Mouse (Mus musculus) lung, embryonic 14.5 days (tissue): ENCODE results near the gene 2210016L21Rik. TPM values are rescaled to one million over a fixed set of nuclear protein-coding genes. Genes with fewer than 3 reads are reported as not detected.

Experiments used
- ATAC-seq: fragments of 200-750 bp; cut with Nextera tagmentation; 2 replicates; pipeline ENCODE4 v1.8.0; 2017; ENCODE audit warnings: mild to moderate bottlenecking, moderate TSS enrichment, moderate library complexity; ENCODE audit not compliant: insufficient read depth
- DNase-seq: peaks from one replicate; pipeline ENCODE4 v3.0.0-alpha.2; 2015
- H3K27ac ChIP-seq: fragments of 300-500 bp; sonication (generic); 2 replicates; pipeline ENCODE4 v1.5.1; 2014; ENCODE audit warnings: low read depth, mild to moderate bottlenecking, moderate library complexity
- H3K27me3 ChIP-seq: fragments of 300-500 bp; sonication (generic); 2 replicates; pipeline ENCODE4 v1.6.1; 2014; ENCODE audit warnings: low read length, control low read depth; ENCODE audit not compliant: insufficient read depth
- H3K36me3 ChIP-seq: fragments of 300-500 bp; sonication (generic); 2 replicates; pipeline ENCODE4 v1.6.1; 2014; ENCODE audit warnings: control low read depth; ENCODE audit not compliant: insufficient read depth
- H3K4me1 ChIP-seq: fragments of 300-500 bp; sonication (generic); 2 replicates; pipeline ENCODE4 v1.6.1; 2014; ENCODE audit warnings: antibody characterized with exemption, control low read depth; ENCODE audit not compliant: insufficient read depth
- H3K4me2 ChIP-seq: fragments of 300-500 bp; sonication (generic); 2 replicates; pipeline ENCODE4 v1.6.1; 2014; ENCODE audit warnings: mild to moderate bottlenecking
- H3K4me3 ChIP-seq: fragments of 300-500 bp; sonication (generic); 2 replicates; pipeline ENCODE4 v1.5.1; 2014; ENCODE audit warnings: low read depth, low read length
- H3K9ac ChIP-seq: fragments of 300-500 bp; sonication (generic); 2 replicates; pipeline ENCODE4 v1.6.1; 2014
- H3K9me3 ChIP-seq: fragments of 300-500 bp; sonication (generic); 2 replicates; pipeline ENCODE4 v1.6.1; 2016; ENCODE audit warnings: low read depth, low read length, control low read depth
- CTCF ChIP-seq: IDR thresholded peaks from 2 replicates; pipeline ENCODE4 v1.5.1; 2016; ENCODE audit warnings: antibody characterized with exemption, low read depth
- WGBS: fragments of 180-500 bp; shearing (Covaris S2); extraction: QIAGEN DNeasy Blood & Tissue Kit; methylation state at CpG from one replicate; pipeline ENCODE4 v1.1.7; 2014; 5-methylcytosine and 5-hydroxymethylcytosine counted together
- polyA plus RNA-seq: library from polyadenylated mRNA; unstranded; fragments of >200 nt; fragmentation: Nextera tagmentation; extraction: Ambion mirVana; gene quantifications from 2 replicates; pipeline ENCODE4 v1.2.1, GENCODE M21; 2014

2210016L21Rik gene
- polyA plus RNA-seq, 1 experiment from 2014 or later: 44.3 TPM

DNA sequence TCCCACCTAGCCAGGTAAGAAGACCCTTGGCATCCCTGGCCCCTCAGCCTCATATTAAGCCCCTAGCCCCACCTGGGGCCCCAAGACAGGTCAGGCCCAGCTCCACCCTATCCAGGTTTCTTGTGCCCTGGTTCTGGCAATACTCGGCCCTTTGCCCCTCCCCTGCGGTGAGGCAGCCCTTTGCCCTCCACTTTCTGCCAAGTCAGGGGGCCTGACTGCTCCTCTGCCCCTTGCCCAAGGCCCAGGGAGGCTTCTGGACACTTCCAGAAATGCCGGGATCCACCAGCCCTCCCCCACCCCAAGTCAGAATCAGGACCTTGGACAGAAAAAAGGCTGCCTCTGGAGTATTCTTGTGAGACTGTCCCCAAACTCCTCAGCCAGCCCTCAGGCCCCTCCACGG lies 27.1 kb downstream of the 2210016L21Rik start:
- Histone ChIP-seq H3K4me3 (no peak overlapping the region), H3K4me2 (no peak overlapping the region), H3K9ac (no peak overlapping the region), H3K36me3 (no peaks in the 10 kb centered on the region), H3K4me1 (no peaks in the 10 kb centered on the region), H3K27me3 (0 out of 2 replicates have a peak, but pooled peaks cover 4% of the 10 kb centered on the region), H3K9me3 (no peaks in the 10 kb centered on the region), H3K27ac (no peak overlapping the region)
- no peak for TF ChIP-seq CTCF
- DNase-seq (no peak), ATAC-seq (no peak)
- 6% methylated on average over 4 of the region's 4 CpGs for WGBS

GRCm38 (mm10) chr5:114969609-114970215 lies 27.8 kb downstream of the 2210016L21Rik start:
- H3K27me3 ChIP-seq: 0 out of 2 replicates have a peak, but pooled peaks cover 4% of the 10 kb centered on the region
- TF ChIP-seq CTCF: no peak
- H3K9ac ChIP-seq: no peak overlapping the region
- WGBS: 50% methylated on average over 13 of the region's 13 CpGs
- no peaks in the 10 kb centered on the region for H3K36me3 ChIP-seq
- ATAC-seq (no peak), DNase-seq (no peak)
- no peak overlapping the region for H3K4me2 ChIP-seq
- no peaks in the 10 kb centered on the region for H3K9me3 ChIP-seq
- H3K27ac ChIP-seq: no peak overlapping the region
- no peak overlapping the region for H3K4me3 ChIP-seq
- no peaks in the 10 kb centered on the region for H3K4me1 ChIP-seq

DNA sequence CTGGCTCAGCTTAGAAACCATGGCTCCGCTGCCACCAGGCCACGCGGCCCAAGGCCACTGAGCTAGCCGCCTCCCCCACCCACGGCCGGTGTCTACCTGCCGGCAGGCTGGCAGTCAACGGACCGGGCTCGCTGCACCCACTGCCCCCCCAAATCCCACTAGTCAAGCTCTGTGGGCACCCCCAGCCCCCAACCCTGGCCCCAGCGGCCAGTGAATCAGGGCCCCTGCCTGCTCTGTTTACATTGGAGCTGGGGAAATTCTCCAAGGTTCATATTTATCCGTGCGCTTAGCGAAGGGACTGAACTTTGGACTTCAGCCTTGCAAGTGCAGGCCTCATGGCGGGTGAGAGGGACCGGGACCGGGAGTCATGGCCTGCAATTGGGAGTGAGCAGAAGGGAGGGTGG lies 28.9 kb downstream of the 2210016L21Rik start, which contains the start of gene Hnf1a:
TSS of gene Hnf1a (minus strand) at position 271 of the 404 bp plus-strand sequence.
- Histone ChIP-seq H3K9ac (no peak within 1 kb of the TSS), H3K4me3 (no peak within 1 kb of the TSS), H3K27ac (no peak within 1 kb of the TSS), H3K27me3 (0 out of 2 replicates have a peak, but pooled peaks cover 4% of the 10 kb centered on the region), H3K36me3 (no peaks in the 10 kb centered on the region), H3K9me3 (no peaks in the 10 kb centered on the region), H3K4me1 (no peaks in the 10 kb centered on the region), H3K4me2 (no peak within 1 kb of the TSS)
- 47% methylated on average over 17 of the region's 17 CpGs for WGBS
- DNase-seq (no peak), ATAC-seq (no peak)
- TF ChIP-seq CTCF: no peak

DNA sequence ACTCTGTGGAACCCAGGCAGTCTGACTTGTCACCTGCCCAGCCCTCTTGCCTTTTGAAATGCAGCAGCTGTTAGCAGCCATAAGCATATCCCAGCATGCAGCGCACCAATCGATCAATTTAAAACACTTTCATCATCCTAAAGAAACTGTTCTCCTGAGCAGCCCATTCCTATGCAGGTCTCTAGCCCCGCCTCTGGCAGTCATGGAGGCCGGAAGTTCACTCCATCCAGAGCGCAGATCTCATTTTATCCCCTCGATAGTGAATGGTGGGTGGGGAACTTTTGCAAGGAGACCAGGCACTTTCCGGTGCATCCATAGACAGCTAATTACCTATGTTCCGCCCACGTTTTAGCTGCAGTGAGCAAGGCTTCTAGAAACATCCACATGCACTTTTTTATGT lies 30.2 kb downstream of the 2210016L21Rik start:
- no peaks in the 10 kb centered on the region for H3K9me3 ChIP-seq
- ATAC-seq: no peak
- H3K9ac ChIP-seq: no peak overlapping the region
- no peaks in the 10 kb centered on the region for H3K36me3 ChIP-seq
- no peaks in the 10 kb centered on the region for H3K4me1 ChIP-seq
- WGBS: 77% methylated on average over 9 of the region's 9 CpGs
- H3K4me2 ChIP-seq: no peak overlapping the region
- no peak overlapping the region for H3K27ac ChIP-seq
- DNase-seq: no peak
- no peak overlapping the region for H3K4me3 ChIP-seq
- no peak for TF ChIP-seq CTCF
- 0 out of 2 replicates have a peak, but pooled peaks cover 4% of the 10 kb centered on the region for H3K27me3 ChIP-seq

GRCm38 (mm10) chr5:114973131-114973530 lies 31.2 kb downstream of the 2210016L21Rik start:
- TF ChIP-seq CTCF: no peak
- ATAC-seq (no peak), DNase-seq (no peak)
- Histone ChIP-seq H3K4me2 (no peak overlapping the region), H3K9me3 (no peaks in the 10 kb centered on the region), H3K36me3 (no peaks in the 10 kb centered on the region), H3K4me3 (no peak overlapping the region), H3K27me3 (0 out of 2 replicates have a peak, but pooled peaks cover 2% of the 10 kb centered on the region), H3K9ac (no peak overlapping the region), H3K4me1 (no peaks in the 10 kb centered on the region), H3K27ac (no peak overlapping the region)
- 71% methylated on average over 8 of the region's 8 CpGs for WGBS

GRCm38 (mm10) chr5:114976935-114977334 lies 35.0 kb downstream of the 2210016L21Rik start:
- Histone ChIP-seq H3K4me2 (no peak overlapping the region), H3K4me3 (no peak overlapping the region)
- no peak for DNase-seq

DNA sequence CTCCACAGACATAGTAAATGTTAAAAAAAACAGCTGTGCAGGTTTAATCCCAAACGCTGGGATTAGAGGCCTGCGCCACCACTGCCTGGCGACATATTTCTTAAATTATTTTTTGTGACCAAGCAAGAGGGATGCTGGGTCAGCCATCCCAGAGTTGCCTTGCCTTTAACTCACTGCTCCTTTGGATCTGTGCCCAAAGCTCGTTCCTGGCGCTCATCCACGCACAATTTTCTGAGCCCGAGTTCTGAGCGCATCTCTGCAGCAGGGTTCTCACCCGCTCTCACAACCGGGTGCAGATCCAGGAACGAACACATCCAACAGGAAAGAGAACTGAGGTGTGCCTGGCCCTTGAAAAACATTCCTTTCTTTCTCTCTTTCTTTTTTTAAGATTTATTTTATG lies 36.5 kb downstream of the 2210016L21Rik start:
- Histone ChIP-seq H3K27me3 (no peaks in the 10 kb centered on the region), H3K4me2 (peak overlapping the region; percentile 76), H3K27ac (no peak overlapping the region), H3K4me1 (0 out of 2 replicates have a peak, but pooled peaks cover 2% of the 10 kb centered on the region), H3K9ac (no peak overlapping the region), H3K36me3 (no peaks in the 10 kb centered on the region), H3K4me3 (no peak overlapping the region), H3K9me3 (no peaks in the 10 kb centered on the region)
- ATAC-seq (no peak), DNase-seq (peak; percentile 60)
- no peak for TF ChIP-seq CTCF
- 49% methylated on average over 11 of the region's 11 CpGs for WGBS

More at GRCm38 (mm10) chr5:114976935-114977334, 35.0 kb downstream of the 2210016L21Rik start:
- H3K4me1 ChIP-seq: 0 out of 2 replicates have a peak, but pooled peaks cover 2% of the 10 kb centered on the region
- H3K9ac ChIP-seq: no peak overlapping the region
- H3K27ac ChIP-seq: no peak overlapping the region
- no peaks in the 10 kb centered on the region for H3K27me3 ChIP-seq
- TF ChIP-seq CTCF: no peak
- no peaks in the 10 kb centered on the region for H3K9me3 ChIP-seq
- ATAC-seq: no peak
- no peaks in the 10 kb centered on the region for H3K36me3 ChIP-seq
